Mouse (Mus musculus): ENCODE data around the gene Atxn7l2. TPM values are rescaled to one million over a fixed set of nuclear protein-coding genes. Genes with fewer than 3 reads are reported as not detected.

The Atxn7l2 gene
- total and polyA plus RNA-seq, 2 experiments from 2014 or later, result 16.1 to 22.5 TPM

DNA sequence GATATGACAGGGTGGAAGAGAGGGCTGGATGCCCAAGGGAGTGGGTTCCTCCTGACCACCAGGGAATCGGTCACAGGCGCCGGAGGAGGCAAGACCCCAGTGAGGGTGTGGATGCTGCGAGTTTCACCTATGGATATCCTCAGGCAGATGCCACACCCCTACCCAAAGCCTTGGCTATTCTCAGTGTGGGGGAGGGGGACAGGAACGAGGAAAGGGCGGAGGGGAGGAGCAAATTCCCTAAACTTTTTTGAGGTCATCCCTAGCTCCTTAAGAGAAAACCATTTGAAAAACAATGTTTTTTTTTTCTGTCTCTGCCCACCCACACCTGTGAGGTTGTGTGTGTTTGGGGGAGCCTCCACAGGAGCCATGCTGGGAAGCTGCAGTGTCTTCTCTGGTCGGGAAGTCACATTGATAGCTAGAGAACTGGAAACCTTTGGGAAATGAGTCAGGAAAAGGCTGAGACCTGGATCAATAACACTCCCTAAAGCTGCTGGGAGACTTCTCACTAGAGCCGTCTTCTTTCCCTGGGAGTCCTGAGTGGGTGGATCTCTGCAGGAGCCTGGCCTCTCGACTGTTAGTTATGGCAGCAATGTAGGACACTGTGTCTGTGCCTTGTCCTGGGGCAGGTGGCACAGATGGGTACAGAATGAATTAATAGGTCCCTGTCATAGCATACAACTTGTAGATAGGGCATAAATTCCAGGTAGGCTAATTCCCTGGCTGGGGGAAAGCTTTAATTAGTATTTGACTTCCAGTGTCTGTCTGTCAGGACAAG is 21.8 kb downstream of the Atxn7l2 start:
- no peak for TF ChIP-seq CTCF (IDR thresholded peaks at IDR 0.05)
- WGBS, result 77% methylated on average over 9 of the region's 9 CpGs
- H3K4me3 ChIP-seq (ENCODE audit: low read depth, low read length), result no peak overlapping the region
- no peak overlapping the region for H3K9ac ChIP-seq (replicated peaks; ENCODE audit: low read length, poor library complexity, severe bottlenecking)
- no peak overlapping the region for H3K27ac ChIP-seq (ENCODE audit: low read depth, low read length)
- no peaks in the 10 kb centered on the region for H3K9me3 ChIP-seq (ENCODE audit: low read length)
- H3K27me3 ChIP-seq (ENCODE audit: insufficient read depth, low read length), result no peaks in the 10 kb centered on the region
- DNase-seq (ENCODE audit: low spot score), result no peak
- peaks cover 4% of the 10 kb centered on the region; the same call in 1 of the 2 replicates for H3K4me1 ChIP-seq (ENCODE audit: insufficient read depth, low read length)
- H3K36me3 ChIP-seq (ENCODE audit: insufficient read depth, low read length), result peaks cover 25% of the 10 kb centered on the region
- no peak for ATAC-seq (ENCODE audit: low FRiP score)
- no peak overlapping the region for H3K4me2 ChIP-seq (ENCODE audit: low read depth, low read length, poor library complexity, severe bottlenecking)

GRCm38 (mm10) chr3:108187111-108187795 is 23.5 kb downstream of the Atxn7l2 start:
- Histone ChIP-seq H3K9ac (replicated peaks; ENCODE audit: low read length, poor library complexity, severe bottlenecking) (peak overlapping the region; percentile 81), H3K27ac (ENCODE audit: low read depth, low read length) (no peak overlapping the region), H3K4me1 (ENCODE audit: insufficient read depth, low read length) (peaks cover 4% of the 10 kb centered on the region; the same call in 1 of the 2 replicates), H3K4me2 (ENCODE audit: low read depth, low read length, poor library complexity, severe bottlenecking) (peak overlapping the region; percentile 92), H3K27me3 (ENCODE audit: insufficient read depth, low read length) (no peaks in the 10 kb centered on the region), H3K4me3 (ENCODE audit: low read depth, low read length) (peak overlapping the region; percentile 82), H3K9me3 (ENCODE audit: low read length) (no peaks in the 10 kb centered on the region), H3K36me3 (ENCODE audit: insufficient read depth, low read length) (peaks cover 25% of the 10 kb centered on the region)
- ATAC-seq (ENCODE audit: low FRiP score) (0 out of 2 replicates have a peak, but pooled peaks have one; percentile 1), DNase-seq (ENCODE audit: low spot score) (no peak)
- TF ChIP-seq CTCF (IDR thresholded peaks at IDR 0.05), result no peak
- WGBS, result 62% methylated on average over 20 of the region's 20 CpGs

DNA sequence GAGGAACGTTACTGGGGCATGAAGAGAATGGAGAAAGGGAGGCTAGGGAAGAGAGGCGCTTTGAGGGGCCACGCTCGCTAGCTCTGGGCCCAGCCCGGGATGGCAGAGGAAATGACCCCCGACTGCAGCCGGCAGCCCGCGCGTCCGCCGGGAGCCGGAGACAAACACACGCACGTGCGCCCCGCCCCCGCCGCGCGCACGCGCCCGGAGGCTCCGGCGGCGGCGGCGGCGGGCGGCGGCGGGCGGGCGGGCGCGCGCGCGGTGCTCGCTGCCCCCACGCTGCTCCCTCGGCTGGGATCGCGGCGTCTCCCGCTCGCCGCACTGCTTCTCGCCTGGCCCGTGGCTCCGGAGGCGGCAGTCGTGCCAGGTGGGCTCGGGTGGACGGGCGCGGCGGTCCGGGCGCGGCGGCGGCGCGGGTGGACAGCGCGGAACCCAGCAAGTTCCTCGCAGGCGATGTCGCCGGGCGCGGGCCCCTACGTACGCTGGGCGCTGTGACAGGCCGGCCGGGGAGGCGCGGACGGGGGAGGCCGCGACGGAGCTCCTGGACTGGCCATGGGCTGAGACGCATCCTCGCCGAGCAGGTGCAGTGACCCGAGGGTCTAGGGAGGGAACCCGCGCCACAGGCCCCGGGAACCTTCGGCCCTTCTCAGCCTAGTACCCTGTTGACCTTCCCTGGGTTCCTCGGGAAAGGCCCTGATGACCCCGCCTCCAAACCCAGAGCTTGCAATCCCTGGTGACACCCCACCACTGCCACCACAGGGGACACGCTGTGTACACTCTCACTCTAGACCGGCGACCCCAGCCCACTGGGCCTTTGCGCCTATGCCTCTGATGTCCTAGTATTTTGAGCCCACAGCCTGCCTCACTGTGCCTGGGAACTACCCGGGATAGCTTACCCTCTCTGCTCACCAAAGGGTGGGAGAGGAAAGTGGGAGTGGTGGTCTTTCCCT is 24.4 kb downstream of the Atxn7l2 start, which contains the start of gene Amigo1:
Gene Amigo1 (plus strand): TSS at position 238 of the 950 bp plus-strand sequence.
- WGBS, result under 1% methylated on average over 51 of the region's 100 CpGs

GRCm38 (mm10) chr3:108185460-108186097 is 25.2 kb downstream of the Atxn7l2 start:
- peak; percentile 42 for DNase-seq (ENCODE audit: low spot score)
- Histone ChIP-seq H3K9me3 (ENCODE audit: low read length) (no peaks in the 10 kb centered on the region), H3K4me1 (ENCODE audit: insufficient read depth, low read length) (peaks cover 4% of the 10 kb centered on the region; the same call in 1 of the 2 replicates), H3K9ac (replicated peaks; ENCODE audit: low read length, poor library complexity, severe bottlenecking) (peak overlapping the region; percentile 81), H3K27me3 (ENCODE audit: insufficient read depth, low read length) (no peaks in the 10 kb centered on the region), H3K4me3 (ENCODE audit: low read depth, low read length) (peak overlapping the region; percentile 82), H3K4me2 (ENCODE audit: low read depth, low read length, poor library complexity, severe bottlenecking) (peak overlapping the region; percentile 92), H3K36me3 (ENCODE audit: insufficient read depth, low read length) (peaks cover 16% of the 10 kb centered on the region), H3K27ac (ENCODE audit: low read depth, low read length) (no peak overlapping the region)
- no peak for ATAC-seq (ENCODE audit: low FRiP score)
- no peak for TF ChIP-seq CTCF (IDR thresholded peaks at IDR 0.05)
- 2% methylated on average over 16 of the region's 16 CpGs for WGBS

More for the DNA sequence above, 24.4 kb downstream of the Atxn7l2 start, which contains the start of gene Amigo1:
- peaks cover 22% of the 10 kb centered on the region for H3K36me3 ChIP-seq (ENCODE audit: insufficient read depth, low read length)
- H3K4me1 ChIP-seq (ENCODE audit: insufficient read depth, low read length), result peaks cover 4% of the 10 kb centered on the region; the same call in 1 of the 2 replicates
- H3K4me3 ChIP-seq (ENCODE audit: low read depth, low read length), result peak within 1 kb of the TSS; percentile 82
- peak; percentile 64 for ATAC-seq (ENCODE audit: low FRiP score)
- H3K27me3 ChIP-seq (ENCODE audit: insufficient read depth, low read length), result no peaks in the 10 kb centered on the region
- peak within 1 kb of the TSS; percentile 47; the same call in 1 of the 2 replicates for H3K27ac ChIP-seq (ENCODE audit: low read depth, low read length)
- peak within 1 kb of the TSS; percentile 92 for H3K4me2 ChIP-seq (ENCODE audit: low read depth, low read length, poor library complexity, severe bottlenecking)
- DNase-seq (ENCODE audit: low spot score), result peak; percentile 63
- no peaks in the 10 kb centered on the region for H3K9me3 ChIP-seq (ENCODE audit: low read length)
- no peak for TF ChIP-seq CTCF (IDR thresholded peaks at IDR 0.05)
- peak within 1 kb of the TSS; percentile 81 for H3K9ac ChIP-seq (replicated peaks; ENCODE audit: low read length, poor library complexity, severe bottlenecking)

DNA sequence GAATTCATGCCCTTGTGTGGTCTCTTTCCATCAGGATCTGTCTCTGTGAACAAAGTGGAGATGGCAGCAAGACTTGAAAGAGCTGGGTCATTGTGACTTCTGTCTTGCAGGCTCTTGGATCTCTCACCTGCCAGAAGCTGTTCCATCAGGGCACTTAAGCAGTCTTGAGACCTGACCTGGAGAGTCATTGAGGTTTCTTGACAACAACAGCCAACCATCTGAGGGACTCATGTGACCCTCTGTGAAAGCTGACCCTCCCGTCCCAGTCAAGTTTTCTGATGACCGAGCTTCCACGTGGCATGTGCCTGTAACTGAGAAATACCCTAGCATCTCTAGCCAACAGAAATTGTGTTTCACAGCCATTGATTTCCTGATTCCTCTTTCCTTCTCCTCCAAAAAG is 26.0 kb downstream of the Atxn7l2 start:
- DNase-seq (ENCODE audit: low spot score), result no peak
- TF ChIP-seq CTCF (IDR thresholded peaks at IDR 0.05), result no peak
- WGBS, result 82% methylated on average over 3 of the region's 3 CpGs
- no peaks in the 10 kb centered on the region for H3K27me3 ChIP-seq (ENCODE audit: insufficient read depth, low read length)
- no peaks in the 10 kb centered on the region for H3K9me3 ChIP-seq (ENCODE audit: low read length)
- no peak overlapping the region for H3K4me2 ChIP-seq (ENCODE audit: low read depth, low read length, poor library complexity, severe bottlenecking)
- peaks cover 4% of the 10 kb centered on the region; the same call in 1 of the 2 replicates for H3K4me1 ChIP-seq (ENCODE audit: insufficient read depth, low read length)
- no peak overlapping the region for H3K4me3 ChIP-seq (ENCODE audit: low read depth, low read length)
- H3K27ac ChIP-seq (ENCODE audit: low read depth, low read length), result no peak overlapping the region
- ATAC-seq (ENCODE audit: low FRiP score), result no peak
- no peak overlapping the region for H3K9ac ChIP-seq (replicated peaks; ENCODE audit: low read length, poor library complexity, severe bottlenecking)
- H3K36me3 ChIP-seq (ENCODE audit: insufficient read depth, low read length), result peaks cover 13% of the 10 kb centered on the region

Data from midbrain, postnatal 0 days (tissue).